In the genomic region with DNA sequence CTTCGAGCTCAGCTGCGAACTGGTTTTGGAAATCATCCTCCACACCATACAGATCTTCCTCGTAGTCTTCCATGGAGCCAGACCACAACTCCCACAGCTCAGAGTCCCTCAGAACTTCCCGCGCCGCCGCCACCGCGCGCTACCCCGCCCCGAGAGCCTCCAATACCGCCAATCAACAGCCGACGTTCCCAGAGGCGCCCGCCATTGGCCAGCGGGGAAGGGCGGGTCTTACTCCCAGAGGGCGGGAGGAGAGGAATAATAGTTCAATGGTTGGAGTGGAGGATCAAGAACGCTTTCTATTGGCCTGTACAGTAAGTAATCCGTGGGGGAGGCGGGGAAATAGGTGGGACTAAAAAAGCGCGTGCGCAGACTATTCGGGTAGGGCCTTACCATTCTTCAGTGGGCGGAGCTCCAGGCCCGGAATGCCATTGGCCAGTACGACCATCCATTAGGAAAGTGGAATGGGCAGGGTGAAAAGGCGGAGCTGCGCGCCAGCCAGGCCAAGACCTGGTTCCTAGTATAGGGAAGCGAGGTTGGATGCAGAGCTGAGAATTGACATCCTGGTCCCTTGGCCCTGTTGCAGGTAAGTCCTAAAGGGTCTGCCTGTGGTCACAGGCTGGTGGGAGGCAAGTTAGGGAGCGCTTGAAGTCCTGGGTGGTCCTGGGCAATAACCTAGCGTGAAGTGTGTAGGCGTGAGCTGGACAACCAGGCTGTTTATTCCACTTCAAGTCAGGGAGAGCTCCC, we compare ENCODE assay signal across 8 mouse cellular contexts. TPM values are rescaled to one million over a fixed set of nuclear protein-coding genes. Genes with fewer than 3 reads are reported as not detected.
DNase-seq lines count a peak whose midpoint lies in the region; ATAC-seq and TF ChIP-seq lines count a peak whose summit lies in the region.

A gene (minus strand): TSS at position 155 of the 744 bp plus-strand sequence.
A gene (plus strand): TSS at position 406 of the 744 bp plus-strand sequence.

- DNase-seq in MN1 (ENCODE audit: low spot score): peak; percentile 100
- DNase-seq in cerebellum, adult 9-10 months: peak; percentile 100
- peak; percentile 98 for DNase-seq in hindbrain, embryonic 10.5 days (ENCODE audit: low spot score)
- peak; percentile 100 for DNase-seq in layer of hippocampus, adult 9-11 months
- DNase-seq in lung, postnatal 0 days (ENCODE audit: low spot score): peak; percentile 100
- DNase-seq in ovary, postnatal 14 days (ENCODE audit: low spot score): peak; percentile 98
- DNase-seq in thymus, postnatal 14 days: peak; percentile 98

- no peaks in the 10 kb centered on the region for H3K27me3 ChIP-seq in hindbrain, embryonic 10.5 days (ENCODE audit: insufficient read depth, poor library complexity, severe bottlenecking)
- H3K27me3 ChIP-seq in lung, postnatal 0 days (replicated peaks; ENCODE audit: insufficient read depth, low read length): no peaks in the 10 kb centered on the region

- no peak for TF ChIP-seq EP300 in lung, postnatal 0 days (IDR thresholded peaks at IDR 0.05)

- peak within 1 kb of the TSS; percentile 93 for H3K4me2 ChIP-seq in lung, postnatal 0 days (replicated peaks; ENCODE audit: low read depth, low read length)

- no peak for TF ChIP-seq CTCF in lung, postnatal 0 days (IDR thresholded peaks at IDR 0.05)

- peak within 1 kb of the TSS; percentile 74 for H3K9ac ChIP-seq in lung, postnatal 0 days (replicated peaks; ENCODE audit: low read depth)

- 1% methylated on average over 37 of the region's 37 CpGs for WGBS in hindbrain, embryonic 10.5 days
- under 1% methylated on average over 37 of the region's 37 CpGs for WGBS in lung, postnatal 0 days

- H3K4me1 ChIP-seq in hindbrain, embryonic 10.5 days (replicated peaks): peaks cover 53% of the 10 kb centered on the region
- H3K4me1 ChIP-seq in lung, postnatal 0 days (ENCODE audit: insufficient read depth, low read depth, low read length): peaks cover 14% of the 10 kb centered on the region; the same call in 1 of the 2 replicates

- peak; percentile 93 for ATAC-seq in frontal cortex, adult (ENCODE audit: low TSS enrichment)
- peak; percentile 98 for ATAC-seq in lung, postnatal 0 days

- H3K36me3 ChIP-seq in hindbrain, embryonic 10.5 days: peaks cover 60% of the 10 kb centered on the region
- no peaks in the 10 kb centered on the region for H3K36me3 ChIP-seq in lung, postnatal 0 days (ENCODE audit: insufficient read depth, low read length)

- peak within 1 kb of the TSS; percentile 73 for H3K4me3 ChIP-seq in hindbrain, embryonic 10.5 days
- H3K4me3 ChIP-seq in lung, postnatal 0 days (ENCODE audit: low read depth, low read length): peak within 1 kb of the TSS; percentile 47

- no peaks in the 10 kb centered on the region for H3K9me3 ChIP-seq in hindbrain, embryonic 10.5 days
- no peaks in the 10 kb centered on the region for H3K9me3 ChIP-seq in lung, postnatal 0 days (ENCODE audit: low read length)

- peak within 1 kb of the TSS; percentile 90 for H3K27ac ChIP-seq in hindbrain, embryonic 10.5 days
- H3K27ac ChIP-seq in lung, postnatal 0 days (ENCODE audit: low read length): peak within 1 kb of the TSS; percentile 51; the same call in 1 of the 2 replicates

RNA-seq across cellular contexts. Expression of the first gene that starts in this region (rescaled TPM):
- 47.2 and 60.4 TPM in 2 replicates for polyA plus RNA-seq in hindbrain, embryonic 10.5 days (2016; fragmentation: Nextera tagmentation; extraction: Ambion mirVana)
- 1.6 and 2.6 TPM in 2 replicates for polyA plus RNA-seq in lung, postnatal 0 days (2015; fragmentation: Nextera tagmentation; extraction: Ambion mirVana)

RNA-seq across cellular contexts. Expression of the second gene that starts in this region (rescaled TPM):
- 22.2 and 24.8 TPM in 2 replicates for polyA plus RNA-seq in hindbrain, embryonic 10.5 days (2016; fragmentation: Nextera tagmentation; extraction: Ambion mirVana)
- polyA plus RNA-seq in lung, postnatal 0 days (2015; fragmentation: Nextera tagmentation; extraction: Ambion mirVana): 15.2 and 18.1 TPM in 2 replicates

Comparison
In these comparisons a context has a peak if more than half of its experiments do, and no peak if none do; other contexts are left out.
1. Peak in every context shown above with its lines: DNase-seq, ATAC-seq, H3K4me3 ChIP-seq and H3K27ac ChIP-seq.
2. RNA of the first gene that starts in this region (polyA plus RNA-seq): 47.2 to 60.4 TPM in hindbrain, embryonic 10.5 days; 1.6 to 2.6 TPM in lung, postnatal 0 days; every median in the first group is over 10 times any median in the second.